ENCODE assay signal across 8 mouse cellular contexts in the genomic region with DNA sequence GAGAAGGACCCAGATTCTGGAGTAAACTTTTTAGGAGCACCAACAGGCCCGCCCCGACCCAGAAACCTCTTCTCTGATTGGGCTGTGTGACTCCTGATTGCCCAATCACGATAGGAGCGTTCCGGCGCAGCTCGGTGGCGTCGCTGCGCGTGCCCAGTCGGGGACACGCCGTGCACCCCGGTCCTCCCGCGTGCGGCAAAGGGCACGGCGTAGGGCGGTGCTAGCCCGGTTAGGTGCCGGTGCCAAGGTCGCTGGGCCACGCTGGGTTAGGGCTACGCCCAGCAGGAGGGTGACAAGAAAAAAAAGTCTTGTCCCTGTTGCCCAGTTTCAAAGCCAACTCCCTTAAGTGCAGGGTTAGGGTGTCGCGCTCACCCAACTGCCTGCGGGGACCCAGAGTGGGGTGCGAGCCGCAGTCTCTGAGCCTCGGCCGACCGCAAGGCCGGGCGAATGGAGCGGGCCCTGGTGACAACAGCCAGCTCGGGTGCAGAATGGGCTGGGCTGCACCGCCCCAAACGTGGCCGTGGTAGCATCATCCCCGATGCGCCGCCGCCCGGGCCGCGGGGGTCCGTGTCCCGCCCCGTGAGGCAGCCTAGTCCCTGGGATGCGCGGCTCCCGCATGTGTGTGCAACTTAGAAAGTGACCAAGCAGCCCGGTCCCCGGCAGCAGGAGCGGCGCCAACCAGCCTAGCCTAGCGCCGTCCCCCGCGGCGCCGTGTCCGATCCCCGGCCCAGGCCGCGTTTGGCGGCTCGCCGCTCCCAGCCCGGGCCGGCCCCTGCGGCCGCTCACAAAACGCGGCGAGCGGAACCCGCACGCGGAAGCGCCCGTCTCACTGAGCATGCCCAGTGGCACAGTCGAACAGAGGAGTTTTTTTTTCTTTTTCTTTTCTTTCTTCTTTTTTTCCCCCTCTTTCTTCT. TPM values are rescaled to one million over a fixed set of nuclear protein-coding genes. Genes with fewer than 3 reads are reported as not detected.
DNase-seq lines count a peak whose midpoint lies in the region; ATAC-seq lines count a peak whose summit lies in the region.

A gene (plus strand): TSS at position 832 of the 914 bp plus-strand sequence.

- no peaks in the 10 kb centered on the region for H3K27me3 ChIP-seq in hindbrain, embryonic 15.5 days

- no peaks in the 10 kb centered on the region for H3K36me3 ChIP-seq in hindbrain, embryonic 15.5 days

- peak; percentile 97 for ATAC-seq in hindbrain, embryonic 15.5 days (ENCODE audit: low FRiP score, low read depth)

- peak within 1 kb of the TSS; percentile 81 for H3K4me2 ChIP-seq in hindbrain, embryonic 15.5 days

- no peaks in the 10 kb centered on the region for H3K9me3 ChIP-seq in hindbrain, embryonic 15.5 days

- H3K9ac ChIP-seq in hindbrain, embryonic 15.5 days, result peak within 1 kb of the TSS; percentile 82

- peaks cover 24% of the 10 kb centered on the region for H3K4me1 ChIP-seq in hindbrain, embryonic 15.5 days (replicated peaks)

- under 1% methylated on average over 79 of the region's 85 CpGs for WGBS in hindbrain, embryonic 15.5 days

- H3K27ac ChIP-seq in hindbrain, embryonic 15.5 days (replicated peaks), result peak within 1 kb of the TSS; percentile 96

- peak; percentile 89 for DNase-seq in T-cell, adult 2 months (ENCODE audit: low spot score)
- peak; percentile 93 to 95 for DNase-seq in cerebellum, postnatal 36 days
- peak; percentile 96 to 97 for DNase-seq in frontal cortex, postnatal 36 days (ENCODE audit: low spot score in 2 of 2)
- DNase-seq in left cerebral cortex, adult 11 months (ENCODE audit: low spot score), result peak; percentile 87
- peak; percentile 95 to 97 for DNase-seq in lung, postnatal 4 days
- DNase-seq in retina, postnatal 7 days (ENCODE audit: low read depth, low spot score), result peak; percentile 82
- peak; percentile 94 for DNase-seq in urinary bladder, adult 2 months (ENCODE audit: low spot score)

- H3K4me3 ChIP-seq in hindbrain, embryonic 15.5 days, result peak within 1 kb of the TSS; percentile 81

RNA-seq across cellular contexts. Expression of the gene that starts here (rescaled TPM):
- polyA plus RNA-seq in hindbrain, embryonic 15.5 days (2015; fragmentation: Nextera tagmentation; extraction: Ambion mirVana), result 39.5 and 42.0 TPM in 2 replicates
- polyA plus RNA-seq in urinary bladder, adult 2 months (2012; rRNA removed), result 24.3 and 26.5 TPM in 2 replicates

Comparison
In these comparisons a context has a peak if more than half of its experiments do, and no peak if none do; other contexts are left out.
1. Peak in every context shown above with its lines: DNase-seq, ATAC-seq, H3K4me3 ChIP-seq and H3K27ac ChIP-seq.